Mouse (Mus musculus): ENCODE data around the gene Kcnh1.

The Kcnh1 gene

DNA sequence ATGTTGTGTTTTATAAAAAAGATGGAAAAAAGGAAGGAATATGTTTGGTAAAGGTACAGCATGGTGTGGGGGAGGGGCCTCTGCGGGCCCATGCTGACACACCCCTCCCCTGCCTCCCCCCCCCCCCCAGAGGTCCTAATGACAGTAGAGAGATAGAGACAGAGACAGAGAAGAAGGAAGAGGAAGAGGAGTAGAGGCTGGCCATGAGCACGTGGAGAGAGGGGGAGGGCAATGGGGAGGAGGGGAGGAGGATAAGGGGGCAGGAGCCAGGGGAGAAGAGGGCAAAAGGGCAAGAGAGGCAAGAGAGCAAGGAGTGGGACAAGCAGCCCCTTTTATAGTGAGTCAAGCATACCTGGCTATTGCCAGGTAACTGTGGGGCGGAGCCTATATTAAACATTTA is 123.5 kb downstream of the Kcnh1 start:
- no peak for DNase-seq (ENCODE audit: low read depth in 1 of 2, low spot score in 2 of 2)

DNA sequence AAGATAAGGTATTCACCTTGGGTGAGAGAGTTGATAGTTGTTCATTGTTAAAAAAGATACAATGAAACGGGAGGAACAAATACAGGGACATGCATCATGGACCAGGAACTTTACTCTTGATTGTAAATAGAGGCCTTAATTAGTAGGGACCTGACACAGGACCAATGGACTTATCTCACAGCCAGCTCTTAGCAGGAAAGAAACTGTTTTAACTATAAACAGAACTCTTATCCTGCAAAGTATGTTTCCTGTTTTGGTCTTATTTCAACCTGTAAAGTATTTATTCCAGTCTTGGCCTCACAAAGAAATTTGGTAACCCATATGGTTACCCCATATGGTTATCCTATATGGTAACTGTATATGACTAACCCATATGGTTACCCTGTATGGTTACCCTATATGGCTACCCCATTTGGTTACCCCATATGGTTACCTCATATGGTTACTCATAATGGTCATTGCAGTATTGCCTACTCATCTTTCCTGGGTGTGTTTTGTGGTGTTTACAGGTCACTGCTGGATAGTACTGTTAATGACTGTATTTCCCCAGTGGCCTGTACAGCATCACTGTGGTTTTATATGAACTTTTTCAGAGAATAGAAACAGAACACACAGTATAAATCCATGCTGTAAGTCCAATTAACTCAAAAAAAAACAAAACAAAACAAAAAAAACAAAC is 125.0 kb downstream of the Kcnh1 start:
- no peak for DNase-seq (ENCODE audit: low read depth in 1 of 2, low spot score in 2 of 2)

DNA sequence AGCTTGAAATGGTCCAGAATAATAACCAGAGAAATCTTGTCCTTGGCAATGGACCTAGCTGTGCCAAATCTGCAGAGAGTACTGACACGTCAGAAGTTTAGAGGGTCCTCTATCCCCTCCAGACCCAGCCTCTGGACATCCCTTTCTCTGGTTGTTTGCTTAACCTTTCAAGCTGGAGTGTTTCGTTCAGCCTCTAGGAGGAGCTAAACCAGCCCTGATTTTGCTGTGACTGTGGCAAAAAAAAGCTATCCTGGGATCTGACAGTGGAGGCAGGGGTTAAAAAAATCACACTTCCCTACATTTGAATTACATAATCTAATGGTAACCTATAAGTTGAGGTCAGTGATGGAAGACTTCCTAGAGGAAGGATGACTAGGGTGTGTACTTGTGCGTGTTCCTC is 133.6 kb downstream of the Kcnh1 start:
- DNase-seq (ENCODE audit: low read depth in 1 of 2, low spot score in 2 of 2): no peak

DNA sequence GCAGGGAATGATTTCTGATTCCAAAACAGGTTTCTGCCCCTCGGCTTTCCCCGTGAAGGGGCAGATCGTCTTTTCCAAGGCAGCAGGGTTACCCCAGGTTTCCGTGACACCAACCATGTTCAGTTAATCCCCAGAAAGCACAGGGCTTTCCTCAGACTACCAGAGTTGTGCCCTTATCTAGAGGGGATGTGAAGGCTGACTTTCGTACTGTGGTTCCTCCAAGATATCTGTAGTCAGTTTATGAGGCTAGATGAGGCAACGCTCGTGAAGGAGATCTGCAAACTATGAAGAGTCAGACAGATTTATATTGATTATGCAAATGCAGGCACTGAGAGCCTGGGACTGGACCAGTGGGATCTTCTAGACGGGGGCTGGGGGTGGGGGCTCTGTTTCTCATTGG is 136.5 kb downstream of the Kcnh1 start:
- DNase-seq (ENCODE audit: low read depth in 1 of 2, low spot score in 2 of 2): no peak

DNA sequence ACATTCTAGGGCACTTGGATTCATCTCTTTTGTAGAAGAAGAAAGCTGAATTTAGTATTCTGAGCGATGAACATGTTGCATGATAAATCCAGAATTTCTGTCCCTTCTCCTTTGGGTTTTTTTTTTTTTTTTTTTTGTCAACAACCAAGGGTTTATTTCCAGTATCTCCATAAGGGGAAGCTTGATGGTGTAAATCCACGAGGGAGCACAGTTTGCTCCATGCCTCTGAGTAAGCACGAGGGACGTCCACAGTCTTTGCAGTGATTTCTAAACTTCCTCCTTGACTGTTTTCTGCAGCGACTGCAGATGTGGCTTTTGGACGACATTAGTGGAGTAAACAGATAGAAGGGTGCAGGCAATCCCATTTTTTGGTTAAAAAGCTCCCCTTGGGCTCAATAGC is 140.6 kb downstream of the Kcnh1 start:
- no peak for DNase-seq (ENCODE audit: low read depth in 1 of 2, low spot score in 2 of 2)

DNA sequence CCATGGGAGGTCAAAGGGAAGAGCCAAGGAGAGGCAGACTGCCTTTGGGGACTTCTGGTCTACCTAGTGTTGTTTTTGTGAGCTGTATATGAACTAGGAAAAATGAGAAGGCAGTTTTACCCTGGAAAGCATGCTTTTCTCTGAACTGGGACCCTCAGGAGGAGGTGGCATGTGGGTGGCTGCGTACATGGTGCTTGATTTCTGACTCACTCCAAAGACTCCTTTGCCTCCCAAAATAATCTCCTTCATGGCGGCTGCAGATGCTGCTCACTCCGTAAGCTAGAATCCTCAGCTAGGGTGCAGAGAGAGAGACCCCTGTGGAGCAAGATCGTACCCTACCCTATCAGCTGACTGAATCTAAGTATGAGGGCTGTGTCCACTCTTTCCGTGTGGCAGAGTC is 145.5 kb downstream of the Kcnh1 start:
- DNase-seq (ENCODE audit: low read depth in 1 of 2, low spot score in 2 of 2): no peak

DNA sequence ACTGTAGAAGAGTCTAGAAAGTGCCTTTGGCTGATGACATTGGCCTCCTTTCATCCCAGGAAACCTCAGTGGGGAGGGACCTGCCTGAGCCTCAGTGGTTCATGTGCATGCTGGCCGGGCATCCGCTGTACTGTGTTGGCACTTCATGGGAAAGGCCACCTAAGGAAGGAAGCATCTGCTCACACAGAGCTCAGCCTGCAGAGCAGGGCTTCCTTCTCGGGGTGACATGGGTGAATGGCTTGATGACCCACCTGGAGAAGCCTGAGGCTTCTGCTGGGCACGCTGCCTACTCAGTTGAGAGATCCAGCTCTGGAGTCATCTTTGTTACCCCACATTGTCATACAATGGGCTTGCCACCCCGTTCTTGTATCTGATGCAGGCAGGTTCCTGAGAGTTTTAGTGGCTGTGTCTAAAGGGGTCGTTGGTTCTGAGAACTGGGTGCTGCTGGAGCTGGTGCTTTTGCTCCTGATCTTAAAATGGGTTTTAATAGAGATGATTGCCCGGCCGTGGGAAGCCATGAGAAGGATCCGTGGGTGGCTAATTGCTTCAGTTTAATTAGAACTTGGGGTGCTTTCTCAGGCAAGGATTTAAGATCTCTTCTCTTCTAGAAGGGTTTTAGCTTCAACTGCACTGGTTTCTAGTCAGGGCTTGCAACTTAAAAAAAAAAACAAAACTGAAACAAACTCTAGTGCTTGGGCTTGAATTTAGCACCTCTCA is 148.9 kb downstream of the Kcnh1 start:
- no peak for DNase-seq (ENCODE audit: low read depth in 1 of 2, low spot score in 2 of 2)

DNA sequence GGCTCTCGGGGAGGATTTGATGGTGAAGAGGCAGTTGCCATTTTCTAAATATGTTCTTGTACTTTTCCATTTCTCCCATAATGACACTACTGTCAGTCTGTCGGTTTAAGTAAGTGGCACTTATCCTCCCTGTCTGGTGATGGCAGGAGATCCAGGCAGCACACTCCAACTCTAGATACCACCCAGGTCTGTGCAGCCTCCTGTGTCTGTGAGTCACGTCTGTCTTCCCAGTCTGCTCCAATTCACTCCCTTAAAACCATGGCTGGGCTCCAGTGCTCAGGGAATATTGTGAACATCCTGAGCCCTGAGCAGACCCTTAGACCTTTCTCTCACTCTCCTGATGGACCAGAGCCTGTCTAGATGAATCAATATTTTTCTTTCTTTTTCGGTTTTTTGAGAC is 151.2 kb downstream of the Kcnh1 start:
- DNase-seq (ENCODE audit: low read depth in 1 of 2, low spot score in 2 of 2): no peak

DNA sequence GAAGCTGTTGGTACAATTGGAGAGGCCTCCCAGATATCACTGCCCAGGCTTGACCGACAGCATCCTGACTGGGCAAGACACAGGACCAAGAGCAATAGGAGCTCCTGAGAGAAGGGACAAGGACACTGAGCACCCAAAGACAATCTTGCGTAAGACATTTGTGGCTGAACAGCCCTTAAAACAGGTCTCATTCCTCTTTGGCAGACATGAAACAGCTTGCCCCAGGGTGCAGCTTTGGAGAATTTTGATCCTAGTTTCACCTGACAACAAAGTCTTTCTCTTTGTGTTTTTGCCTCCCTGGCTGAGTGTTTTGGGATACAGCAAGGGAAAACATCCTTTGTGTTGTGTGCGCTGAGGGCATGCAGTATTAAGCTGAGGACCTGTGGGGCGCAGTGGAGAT is 153.4 kb downstream of the Kcnh1 start:
- no peak for DNase-seq (ENCODE audit: low read depth in 1 of 2, low spot score in 2 of 2)

DNA sequence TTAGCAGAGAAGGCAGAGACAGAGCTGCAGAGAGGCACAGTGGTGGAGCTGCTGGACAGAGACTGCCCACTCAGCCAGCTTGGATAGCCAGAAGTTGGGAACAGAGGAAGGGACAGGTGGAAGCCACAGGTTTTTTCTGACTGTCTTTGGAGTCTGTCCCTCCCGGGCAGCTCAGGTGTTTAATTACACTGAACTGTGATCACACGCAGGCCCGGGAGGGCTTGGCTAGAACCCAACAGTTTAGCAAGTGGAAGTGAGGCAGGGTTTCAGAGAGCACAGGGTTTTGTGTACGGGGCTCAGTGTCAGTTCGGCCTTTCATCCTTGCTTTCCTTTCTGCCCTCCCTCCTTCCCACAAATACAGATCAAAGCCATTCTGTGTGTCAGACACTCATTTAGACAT is 156.8 kb downstream of the Kcnh1 start:
- DNase-seq (ENCODE audit: low read depth in 1 of 2, low spot score in 2 of 2): no peak

DNA sequence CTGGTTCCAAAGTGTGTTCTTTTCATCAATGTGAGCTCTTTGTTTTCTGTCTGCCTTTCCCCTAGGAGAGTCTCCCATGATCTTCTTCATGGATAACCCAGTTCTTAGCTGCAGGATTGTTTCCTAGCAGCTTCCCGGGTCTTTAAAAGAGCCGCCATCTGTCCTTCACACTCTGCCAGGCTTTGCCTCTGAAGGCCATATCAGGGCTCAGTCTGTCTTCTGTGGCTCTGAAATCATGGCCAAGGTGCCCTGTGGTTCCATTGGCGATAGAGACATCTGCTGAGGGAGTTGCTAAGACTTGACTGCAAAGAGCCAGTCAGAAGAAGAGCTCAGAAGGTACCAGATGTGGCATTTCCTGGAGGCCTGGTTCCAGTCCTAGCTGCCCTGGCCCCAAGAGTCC is 165.7 kb downstream of the Kcnh1 start:
- no peak for DNase-seq (ENCODE audit: low read depth in 1 of 2, low spot score in 2 of 2)

DNA sequence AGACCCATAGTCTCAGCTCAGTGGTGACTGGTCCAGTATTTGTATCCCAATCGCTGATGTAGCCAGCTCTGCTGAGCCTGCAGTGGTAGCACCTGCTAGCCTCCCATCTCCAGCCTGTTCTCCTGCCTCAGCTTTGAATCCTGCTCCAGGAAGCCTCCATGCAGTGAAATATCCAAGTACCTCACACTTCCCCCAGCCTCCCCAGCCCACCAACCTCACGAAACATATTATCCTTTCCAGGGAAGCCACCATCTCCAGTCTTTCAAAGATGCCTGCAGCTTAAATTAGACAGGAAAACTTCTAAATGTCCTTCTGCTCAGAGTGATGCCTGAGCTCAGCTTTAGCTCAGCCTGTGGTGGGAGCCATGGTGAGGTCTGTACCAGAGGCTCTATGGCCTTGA is 168.6 kb downstream of the Kcnh1 start:
- no peak for DNase-seq (ENCODE audit: low read depth in 1 of 2, low spot score in 2 of 2)

DNA sequence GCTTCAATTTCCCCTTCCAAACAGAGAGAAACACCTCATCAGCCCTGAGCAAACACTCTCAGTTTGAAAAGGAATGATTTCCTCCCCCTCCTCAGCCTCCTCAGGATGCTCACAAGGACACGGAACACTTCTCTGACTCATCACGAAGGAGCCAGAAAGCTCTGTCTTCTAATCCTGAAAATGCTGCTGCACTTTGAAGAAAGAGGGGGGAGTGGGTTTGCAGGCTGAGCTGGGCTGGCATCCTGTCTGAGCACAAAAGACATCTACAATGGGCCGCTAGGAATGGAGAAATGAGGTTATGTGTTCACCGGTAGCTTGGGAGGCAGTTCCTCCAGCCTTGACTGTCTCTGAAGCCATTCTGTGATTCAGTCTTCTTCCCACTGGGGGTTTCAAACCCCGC is 177.8 kb downstream of the Kcnh1 start:
- DNase-seq (ENCODE audit: low read depth in 1 of 2, low spot score in 2 of 2): no peak

DNA sequence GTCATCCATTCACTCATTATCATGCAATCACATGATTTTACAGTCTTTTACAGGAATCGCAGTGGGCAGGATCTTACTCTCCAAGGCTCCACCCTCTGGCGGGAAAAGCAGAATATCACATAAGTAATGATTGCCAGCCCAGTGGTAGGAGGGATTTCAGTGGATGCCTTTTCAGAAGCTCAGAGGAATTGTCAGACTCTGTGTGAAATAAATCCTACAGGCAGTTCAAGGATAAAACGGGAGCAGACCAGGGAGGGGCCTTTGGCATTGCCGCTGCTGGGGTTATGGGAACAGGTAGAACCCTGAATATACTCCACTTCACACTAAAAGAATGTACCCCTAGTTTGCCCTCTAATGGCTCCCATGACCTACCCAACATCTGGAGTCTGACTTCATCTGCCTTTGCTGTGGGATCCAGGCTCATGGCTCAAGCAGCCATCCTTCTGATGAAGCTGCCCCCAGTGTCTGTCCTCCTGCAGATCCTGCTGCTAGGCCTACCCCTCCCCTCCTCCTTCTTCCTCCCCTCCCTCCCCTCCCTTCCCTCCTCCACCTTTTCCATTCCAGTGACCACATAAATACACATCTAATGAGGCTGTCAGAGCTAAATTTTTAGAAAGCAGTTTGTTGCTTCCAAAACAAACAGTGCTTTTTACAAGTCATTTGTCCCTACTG is 181.5 kb downstream of the Kcnh1 start:
- no peak for DNase-seq (ENCODE audit: low read depth in 1 of 2, low spot score in 2 of 2)

DNA sequence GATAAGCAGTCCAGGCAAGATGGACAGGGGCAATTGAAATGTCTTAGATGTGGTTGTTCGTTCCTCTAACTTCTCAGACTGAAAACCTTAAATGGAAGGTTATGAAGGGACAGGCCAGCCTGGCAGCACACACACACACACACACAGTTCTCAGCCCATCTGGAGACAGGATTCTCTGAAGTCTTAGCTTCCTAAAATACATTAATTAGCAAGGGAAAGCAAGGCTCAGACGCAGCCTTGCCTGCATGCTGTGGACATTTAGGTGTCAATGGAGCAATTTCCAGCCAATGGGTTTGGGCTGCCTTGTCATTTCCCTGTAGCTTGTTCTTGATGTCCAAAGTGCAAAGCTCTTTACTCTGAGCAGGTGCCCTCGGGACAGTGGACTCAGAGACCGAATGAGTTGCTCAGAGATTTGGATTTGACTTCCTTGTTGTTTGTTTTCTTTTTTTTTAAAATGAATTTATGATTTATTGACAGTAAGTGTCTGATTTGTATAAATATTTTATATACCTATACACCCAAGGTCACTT is 188.0 kb downstream of the Kcnh1 start:
- DNase-seq (ENCODE audit: low read depth in 1 of 2, low spot score in 2 of 2): no peak

DNA sequence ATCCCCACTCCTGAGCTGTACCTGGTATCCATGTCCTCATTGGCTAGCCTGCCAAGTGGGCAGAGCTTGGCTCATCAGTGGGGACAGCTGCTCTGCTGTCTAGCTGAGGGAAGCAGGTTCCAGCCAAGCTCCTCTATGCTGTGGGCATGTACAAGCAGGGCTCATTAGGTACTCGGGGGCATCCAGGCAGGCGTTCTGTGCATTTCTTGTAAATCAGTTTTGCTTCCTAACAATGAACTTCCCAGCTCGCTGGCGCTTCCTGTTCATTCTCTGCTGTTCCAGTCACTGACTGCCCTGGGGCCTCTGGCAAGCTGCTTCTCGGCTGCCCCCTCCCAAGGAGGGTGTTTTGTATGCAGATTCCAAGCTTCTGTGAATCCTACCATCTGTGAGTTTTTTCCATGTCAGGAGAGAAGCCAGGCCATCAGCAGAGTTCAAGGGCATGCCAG is 190.0 kb downstream of the Kcnh1 start:
- DNase-seq (ENCODE audit: low read depth in 1 of 2, low spot score in 2 of 2): no peak

DNA sequence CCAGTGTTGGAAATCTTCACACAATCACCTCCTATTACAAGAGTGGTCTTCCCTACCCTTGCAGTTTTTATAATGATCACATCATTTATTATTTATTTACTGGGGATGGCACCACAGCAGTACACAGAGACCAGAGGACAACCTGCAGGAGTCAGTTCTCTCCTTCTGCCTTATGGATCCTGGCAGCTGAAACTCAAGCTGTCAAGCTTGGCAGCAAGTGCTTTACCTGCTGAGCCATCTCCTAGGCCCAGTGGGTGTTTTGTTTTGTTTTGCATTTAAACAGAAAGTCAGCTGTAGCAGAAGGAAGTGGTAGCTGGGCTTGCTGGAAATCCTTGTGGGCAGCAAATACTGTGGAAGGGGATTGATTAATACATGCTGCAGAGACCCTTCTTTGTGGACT is 197.1 kb downstream of the Kcnh1 start:
- no peak for DNase-seq (ENCODE audit: low read depth in 1 of 2, low spot score in 2 of 2)

DNA sequence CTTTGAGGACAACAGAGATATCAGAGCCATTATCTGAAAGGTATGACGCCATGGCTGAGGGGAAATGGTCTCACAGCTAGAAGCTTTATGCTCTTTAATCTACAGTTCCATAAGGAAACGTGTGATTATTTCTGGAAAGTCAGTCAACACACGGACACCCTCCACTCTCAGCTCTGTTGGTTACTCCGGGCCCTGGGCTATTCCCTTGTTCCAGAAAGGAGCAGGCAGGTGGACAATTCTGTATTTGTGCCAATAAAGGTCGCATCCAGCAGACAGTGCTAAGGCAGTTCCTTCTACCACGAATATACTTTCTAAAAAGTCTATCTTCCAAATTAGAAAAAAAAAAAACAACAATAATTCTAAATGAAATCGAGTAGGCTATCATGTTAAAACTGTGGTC is 200.5 kb downstream of the Kcnh1 start:
- DNase-seq (ENCODE audit: low read depth in 1 of 2, low spot score in 2 of 2): no peak

DNA sequence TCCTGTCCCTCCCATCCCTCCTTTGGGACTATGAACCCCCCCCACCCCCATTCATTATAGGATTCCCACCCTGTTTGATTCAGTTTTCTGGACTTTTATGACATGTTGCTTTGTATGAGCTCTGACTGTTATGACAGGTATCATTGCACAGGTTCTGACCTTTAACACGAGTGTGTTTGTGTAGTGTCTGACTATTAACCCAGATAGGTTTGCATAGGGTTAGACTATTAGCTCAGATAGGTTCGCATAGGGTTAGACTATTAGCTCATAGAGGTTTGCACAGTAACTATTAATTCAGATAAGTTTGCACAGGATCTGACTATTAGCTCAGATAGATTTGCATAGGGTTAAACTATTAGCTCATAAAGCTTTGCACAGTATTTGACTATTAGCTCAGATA is 201.7 kb downstream of the Kcnh1 start:
- no peak for DNase-seq (ENCODE audit: low read depth in 1 of 2, low spot score in 2 of 2)

DNA sequence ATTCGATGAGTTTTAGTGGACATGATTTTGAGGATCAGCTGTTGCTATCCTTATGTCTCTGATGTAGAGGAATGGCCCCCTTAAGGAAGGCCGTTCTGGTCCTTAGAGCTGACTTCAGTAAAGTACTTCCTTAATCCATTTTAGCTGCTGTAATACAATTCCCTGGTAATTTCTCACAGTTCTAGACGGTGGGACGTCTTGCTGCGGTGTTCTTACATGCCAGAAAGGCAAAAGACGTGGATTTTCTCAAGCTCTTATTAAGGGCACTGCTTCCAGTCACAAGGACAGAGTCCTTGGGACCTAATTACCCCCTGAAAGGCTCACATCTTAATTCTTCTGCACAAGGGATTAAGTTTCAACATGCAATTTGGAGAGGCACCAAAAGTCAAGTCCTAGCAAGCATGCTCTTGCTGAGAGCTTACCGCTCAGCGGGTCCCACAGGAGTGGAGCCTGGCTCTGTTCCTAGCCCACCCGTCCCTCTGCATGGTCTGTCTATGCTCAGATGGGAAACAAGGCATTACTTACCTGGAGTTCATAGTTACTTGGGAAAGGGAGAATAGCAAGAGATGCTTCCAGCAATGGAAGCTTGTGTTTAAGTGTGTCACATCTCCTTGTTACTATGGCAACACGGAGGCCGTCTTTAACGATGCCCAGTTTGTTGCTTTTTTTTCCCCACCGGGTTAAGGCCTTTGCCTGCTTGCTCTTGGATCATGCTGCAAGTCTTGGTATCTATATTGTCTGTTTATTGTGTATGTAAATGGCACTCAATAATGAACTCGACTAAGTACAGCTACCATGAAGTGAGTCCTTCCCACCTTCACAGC is 209.3 kb downstream of the Kcnh1 start:
- no peak for DNase-seq (ENCODE audit: low read depth in 1 of 2, low spot score in 2 of 2)

DNA sequence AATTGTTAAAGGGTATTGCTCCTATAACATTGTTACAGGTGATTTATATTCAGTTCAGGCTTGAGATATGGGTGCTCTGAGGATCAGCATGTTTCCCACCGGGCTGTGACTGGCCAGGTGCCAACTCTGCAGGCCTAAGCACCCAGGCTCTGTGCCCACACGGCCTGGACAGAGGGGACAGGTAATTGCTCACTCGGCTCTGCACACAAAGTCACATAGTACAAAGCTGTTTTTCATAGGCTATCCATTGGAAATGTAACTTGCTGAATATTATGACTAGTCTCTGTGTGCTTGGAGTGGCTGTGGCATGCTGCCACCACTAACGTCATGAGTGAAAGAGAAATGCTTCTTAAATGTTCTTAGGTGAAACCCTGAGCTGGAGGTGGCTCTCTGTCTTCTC is 210.4 kb downstream of the Kcnh1 start:
- no peak for DNase-seq (ENCODE audit: low read depth in 1 of 2, low spot score in 2 of 2)
